Mouse (Mus musculus): ENCODE data around the gene Il12a. TPM values are rescaled to one million over a fixed set of nuclear protein-coding genes. Genes with fewer than 3 reads are reported as not detected.
A peak's percentile ranks its signal among the peaks of the same experiment; 100 is the strongest.
"Not testable (repeated sequence)": the region's sequence is repeated elsewhere in the genome, so short reads cannot be mapped to it uniquely, and the experiment has no call there.

Gene Il12a
- polyA plus RNA-seq, 1 experiment from 2014 or later: 0.20 TPM

DNA sequence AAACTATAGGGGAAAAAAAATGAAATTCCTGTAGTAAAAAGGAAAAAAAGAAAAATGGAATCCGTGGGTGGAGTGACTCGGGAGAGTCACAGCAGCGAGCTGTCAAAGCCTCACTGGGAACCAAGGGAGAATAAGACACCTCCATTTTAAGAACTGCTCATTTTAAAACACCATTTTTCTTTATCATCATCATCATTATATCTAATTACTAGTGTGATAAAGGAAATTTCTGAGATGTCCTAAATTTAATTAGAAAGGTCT is 53.0 kb downstream of the Il12a start:
- Histone ChIP-seq H3K36me3 (no peaks in the 10 kb centered on the region), H3K4me2 (no peak overlapping the region), H3K27me3 (replicated peaks) (no peaks in the 10 kb centered on the region), H3K27ac (ENCODE audit: poor library complexity, severe bottlenecking) (no peak overlapping the region), H3K9ac (no peak overlapping the region), H3K4me3 (no peak overlapping the region), H3K9me3 (replicated peaks) (0 out of 2 replicates have a peak, but pooled peaks cover 2% of the 10 kb centered on the region), H3K4me1 (replicated peaks) (peaks cover 6% of the 10 kb centered on the region)
- WGBS: 50% methylated on average over 3 of the region's 3 CpGs
- ATAC-seq (ENCODE audit: insufficient number of reproducible peaks, low FRiP score): no peak

- WGBS: 60% methylated on average over 1 of the region's 1 CpGs
- H3K27ac ChIP-seq (ENCODE audit: poor library complexity, severe bottlenecking): 0 out of 2 replicates have a peak overlapping the region, but pooled peaks have one; percentile 18
Observed at GRCm38 (mm10) chr3:68744162-68744561, 53.7 kb downstream of the Il12a start.

GRCm38 (mm10) chr3:68745033-68745432 is 54.6 kb downstream of the Il12a start:
- ATAC-seq (ENCODE audit: insufficient number of reproducible peaks, low FRiP score): no peak
- H3K4me2 ChIP-seq: no peak overlapping the region
- WGBS: 77% methylated on average over 5 of the region's 5 CpGs
- H3K4me1 ChIP-seq (replicated peaks): peaks cover 6% of the 10 kb centered on the region
- no peaks in the 10 kb centered on the region for H3K27me3 ChIP-seq (replicated peaks)
- H3K9me3 ChIP-seq (replicated peaks): no peaks in the 10 kb centered on the region
- H3K27ac ChIP-seq (ENCODE audit: poor library complexity, severe bottlenecking): no peak overlapping the region
- no peaks in the 10 kb centered on the region for H3K36me3 ChIP-seq
- H3K4me3 ChIP-seq: no peak overlapping the region
- H3K9ac ChIP-seq: no peak overlapping the region

More at GRCm38 (mm10) chr3:68744162-68744561, 53.7 kb downstream of the Il12a start:
- Histone ChIP-seq H3K9ac (no peak overlapping the region), H3K4me3 (no peak overlapping the region), H3K4me2 (no peak overlapping the region), H3K27me3 (replicated peaks) (no peaks in the 10 kb centered on the region), H3K9me3 (replicated peaks) (0 out of 2 replicates have a peak, but pooled peaks cover 2% of the 10 kb centered on the region), H3K36me3 (no peaks in the 10 kb centered on the region), H3K4me1 (replicated peaks) (peaks cover 6% of the 10 kb centered on the region)
- no peak for ATAC-seq (ENCODE audit: insufficient number of reproducible peaks, low FRiP score)

- WGBS: 79% methylated on average over 4 of the region's 4 CpGs
- H3K27me3 ChIP-seq (replicated peaks); H3K4me1 ChIP-seq (replicated peaks); H3K4me2 ChIP-seq; H3K27ac ChIP-seq (ENCODE audit: poor library complexity, severe bottlenecking); H3K4me3 ChIP-seq; ATAC-seq (ENCODE audit: insufficient number of reproducible peaks, low FRiP score); H3K9ac ChIP-seq; H3K9me3 ChIP-seq (replicated peaks); H3K36me3 ChIP-seq: not testable (repeated sequence)
Observed at GRCm38 (mm10) chr3:68746282-68746681, 55.8 kb downstream of the Il12a start.

Other genes with a start within 250 kb of the Il12a start
- 14.4 TPM in 2 replicates for gene 1110032F04Rik, start 178.9 kb downstream of the Il12a start, polyA plus RNA-seq (2016; fragmentation: Nextera tagmentation; extraction: Ambion mirVana)

Data from heart, embryonic 12.5 days (tissue).